Mouse (Mus musculus) thymus, postnatal 0 days (tissue): ENCODE data around the gene Tmem72. TPM values are rescaled to one million over a fixed set of nuclear protein-coding genes. Genes with fewer than 3 reads are reported as not detected.

Source experiments
- DNase-seq: peaks from one replicate; pipeline ENCODE4 v3.0.0-alpha.2; 2015; ENCODE audit warnings: low spot score
- microRNA-seq: library from miRNA; unstranded; fragments of <30 nt; microRNA quantifications from one replicate; pipeline ENCODE4, GENCODE M21; 2016; ENCODE audit warnings: borderline number of aligned reads
- polyA plus RNA-seq: library from polyadenylated mRNA; unstranded; fragments of >200 nt; fragmentation: Nextera tagmentation; extraction: Ambion mirVana; gene quantifications from 2 replicates; pipeline ENCODE4 v1.2.1, GENCODE M21; 2015

Tmem72 gene
- polyA plus RNA-seq, 1 experiment from 2014 or later, result 0.04 TPM

DNA sequence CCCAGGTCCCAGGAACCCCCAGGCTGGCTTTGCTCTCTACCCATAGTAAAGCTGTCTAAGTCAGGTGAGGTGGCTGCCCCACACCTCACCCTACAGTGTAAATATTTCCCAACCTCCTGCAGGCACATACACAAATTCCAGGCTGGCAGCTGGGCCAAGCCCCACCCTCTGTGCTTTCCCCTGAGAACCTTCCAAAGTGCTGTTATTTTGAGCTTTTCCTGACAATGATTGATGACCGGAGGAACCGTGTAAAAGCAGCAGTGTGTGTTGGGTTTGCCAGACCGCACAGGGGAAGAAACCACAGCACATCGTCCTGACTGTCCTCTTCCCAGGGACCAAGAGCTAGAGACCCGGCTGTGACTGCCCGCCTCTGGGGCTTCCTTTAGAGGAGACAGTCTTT, 66.3 kb downstream of the Tmem72 start, which contains the start of gene Depp1:
Gene Depp1 (plus strand): TSS at position 204 of the 400 bp plus-strand sequence.
- no peak for DNase-seq

DNA sequence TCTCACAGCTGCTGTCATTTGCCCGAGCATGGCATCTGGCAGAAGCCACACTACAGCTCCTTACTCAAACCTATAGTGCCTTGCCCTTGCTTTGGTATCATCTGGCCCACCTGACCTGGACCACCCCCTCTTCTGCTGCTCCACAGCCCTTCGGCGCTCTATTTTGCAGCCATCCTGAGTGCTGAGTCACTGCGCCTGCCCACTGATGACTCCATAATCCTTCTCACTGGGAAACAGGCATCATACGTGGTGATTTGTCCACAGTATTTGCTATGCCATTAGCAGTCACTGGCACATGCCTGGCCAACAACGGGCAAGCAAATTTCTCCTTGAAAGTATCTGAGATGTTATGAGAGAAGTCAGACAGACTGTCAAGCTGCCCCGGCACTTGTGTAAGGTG, 66.9 kb downstream of the Tmem72 start:
- DNase-seq, result no peak

DNA sequence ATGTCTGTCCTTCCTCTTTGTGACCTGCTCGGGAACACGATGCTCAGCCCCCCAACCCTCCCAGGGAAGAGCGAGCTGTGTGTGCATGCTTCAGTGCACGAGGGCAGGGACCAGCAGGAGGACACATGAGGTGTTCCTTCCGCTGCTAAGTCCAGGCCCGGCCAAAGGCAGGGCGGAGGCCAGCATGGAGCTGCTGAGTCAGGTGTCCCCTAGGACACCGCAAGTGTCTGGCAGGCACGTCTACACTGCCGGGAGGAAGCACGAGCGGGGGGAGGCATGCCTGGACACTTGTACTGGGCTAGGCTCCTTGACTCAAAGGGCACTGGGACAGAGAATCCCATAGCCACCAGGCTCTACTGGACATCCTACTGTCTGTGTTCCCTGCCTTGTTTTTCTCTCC, 69.0 kb downstream of the Tmem72 start:
- DNase-seq, result no peak

DNA sequence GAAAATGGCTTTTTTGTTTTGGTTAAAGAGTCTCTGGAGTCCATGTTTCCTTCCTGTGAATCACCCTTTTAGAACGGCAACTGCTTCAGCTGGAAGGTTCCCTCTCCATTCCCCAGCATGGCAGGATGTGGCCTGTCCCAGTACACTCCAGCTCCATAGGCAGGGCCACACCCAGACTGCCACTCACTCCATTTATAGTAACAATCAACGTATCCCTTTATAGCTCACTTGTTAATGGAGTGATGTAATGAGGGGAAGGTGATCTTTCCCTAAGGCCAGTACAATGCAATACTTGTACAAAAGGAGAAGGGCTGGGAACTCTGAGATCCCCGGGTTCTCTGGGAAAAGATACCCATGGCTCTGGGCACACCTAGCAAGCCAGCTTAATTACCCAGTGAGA, 72.4 kb downstream of the Tmem72 start:
- no peak for DNase-seq

DNA sequence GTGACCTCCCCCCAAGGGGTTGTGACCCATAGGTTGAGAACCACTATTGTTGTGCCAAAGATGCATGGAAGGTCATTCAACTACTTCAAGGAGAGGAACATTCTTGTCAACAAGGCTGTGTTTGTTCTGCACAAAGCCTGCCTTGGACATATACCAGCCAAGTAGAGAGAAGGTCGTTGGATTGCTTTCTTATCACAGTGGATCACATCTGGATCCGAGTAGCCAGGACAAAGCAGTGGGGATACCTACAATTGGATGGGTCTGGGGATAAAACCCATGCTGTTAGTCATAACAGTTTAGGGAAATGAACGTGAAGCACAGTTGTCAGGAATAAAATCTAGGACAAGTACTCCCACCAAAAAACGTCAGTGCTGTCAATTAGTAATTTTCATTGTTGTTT, 72.8 kb downstream of the Tmem72 start:
- DNase-seq, result no peak

DNA sequence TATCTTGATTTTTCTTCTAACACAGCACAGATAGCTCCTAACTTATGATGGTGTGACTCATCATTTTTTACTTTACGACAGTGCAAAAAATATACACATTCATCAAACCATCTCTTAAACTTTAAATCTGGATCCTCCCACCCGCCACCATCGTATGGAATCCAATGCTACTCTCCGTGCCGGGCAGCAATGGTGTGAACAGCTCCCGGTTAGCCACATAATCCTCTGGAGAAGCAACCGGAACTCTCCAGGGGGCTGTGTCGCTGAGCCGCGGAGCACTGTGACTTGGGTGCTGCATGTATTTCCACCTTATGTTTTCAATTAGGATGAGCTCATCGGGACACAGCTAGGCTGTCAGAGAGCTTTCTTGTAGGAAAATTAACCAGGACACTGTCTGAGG, 73.8 kb downstream of the Tmem72 start:
- no peak for DNase-seq

DNA sequence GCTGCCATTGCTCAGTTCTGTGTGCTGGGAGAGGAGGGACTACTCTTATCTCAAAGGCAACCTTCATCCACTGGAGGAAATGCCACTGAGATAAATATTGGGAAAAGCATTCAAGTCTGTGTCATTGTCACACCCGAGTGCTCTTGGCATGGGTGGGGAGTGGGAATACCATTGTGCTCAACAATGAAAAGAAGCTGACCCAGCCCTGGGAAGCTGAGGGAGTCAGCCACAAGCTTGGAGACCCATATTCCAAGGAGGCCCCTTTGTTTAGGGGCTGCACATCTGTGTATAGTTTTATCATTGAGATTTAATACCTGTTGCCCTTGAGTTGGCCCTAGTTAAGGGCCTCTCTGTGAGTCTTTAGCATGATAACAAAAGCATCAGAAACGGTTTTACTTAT, 77.0 kb downstream of the Tmem72 start:
- no peak for DNase-seq

DNA sequence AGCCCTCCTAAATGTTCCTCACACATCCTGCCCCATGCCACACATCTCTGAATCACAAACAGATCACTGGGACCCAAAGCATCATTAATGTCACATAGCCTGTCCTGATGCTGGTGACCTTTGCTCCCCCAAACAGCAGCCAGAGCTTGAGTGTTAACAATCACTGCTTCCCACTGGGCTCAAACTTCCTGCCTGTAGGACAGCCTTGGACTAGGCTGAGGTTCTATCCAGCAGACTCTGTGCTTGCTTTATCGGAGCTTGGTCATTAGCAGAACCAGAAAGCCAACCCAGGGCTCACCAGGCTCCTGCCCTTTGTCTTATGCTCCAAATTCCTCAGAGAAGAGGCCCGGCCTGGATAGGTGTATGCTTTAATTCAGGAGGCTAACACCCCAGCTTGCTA, 77.8 kb downstream of the Tmem72 start:
- no peak for DNase-seq

DNA sequence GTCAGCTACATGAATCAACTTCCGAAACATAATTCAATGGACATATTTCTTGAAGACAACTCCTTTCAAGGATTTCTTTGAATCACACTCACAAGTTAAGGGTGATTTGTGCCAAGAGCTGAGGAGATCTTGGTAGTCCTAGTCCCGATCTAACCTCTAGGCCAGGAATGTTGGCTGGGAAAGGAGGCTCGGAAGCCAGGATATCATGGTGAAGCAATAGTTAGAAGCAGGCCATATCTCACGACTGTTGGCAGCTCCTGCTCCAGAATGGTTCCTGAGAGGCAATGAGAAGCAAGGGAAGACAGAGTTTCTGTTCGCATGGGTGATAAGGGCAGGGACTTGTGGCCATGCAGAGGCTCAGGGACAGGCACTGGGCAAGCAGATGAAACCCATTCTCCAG, 79.2 kb downstream of the Tmem72 start:
- no peak for DNase-seq

DNA sequence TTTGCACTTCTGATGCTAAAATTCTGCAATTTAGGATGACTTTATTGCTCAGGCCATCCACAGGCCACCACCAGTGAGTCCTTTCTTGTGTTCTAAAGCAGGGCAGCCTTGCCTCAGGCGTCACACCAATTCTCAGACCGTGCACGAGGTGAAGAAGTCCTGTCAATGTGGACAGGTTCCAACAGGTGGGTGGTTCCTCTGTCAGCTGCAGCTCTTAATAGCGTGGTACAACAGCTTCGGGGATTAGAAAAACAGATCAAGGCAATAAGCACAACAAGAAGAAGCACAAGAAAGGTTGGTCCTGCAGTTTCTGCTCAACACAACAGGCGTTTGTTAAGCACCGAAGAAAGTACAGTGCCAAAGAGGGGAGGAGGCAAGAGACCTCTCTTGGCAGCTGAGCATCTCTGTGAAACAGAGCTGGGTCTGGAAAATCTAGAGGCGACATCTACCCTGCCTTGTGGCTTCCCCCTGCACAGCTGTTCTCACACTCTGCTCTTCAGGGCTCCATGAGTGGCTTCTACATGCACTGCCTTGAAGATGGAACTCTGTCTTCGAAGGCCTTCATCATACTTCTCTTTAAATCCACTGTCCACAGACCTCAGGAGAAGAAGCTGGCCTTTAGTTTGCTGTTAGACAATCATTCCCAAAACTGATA, 80.0 kb downstream of the Tmem72 start:
- no peak for DNase-seq

DNA sequence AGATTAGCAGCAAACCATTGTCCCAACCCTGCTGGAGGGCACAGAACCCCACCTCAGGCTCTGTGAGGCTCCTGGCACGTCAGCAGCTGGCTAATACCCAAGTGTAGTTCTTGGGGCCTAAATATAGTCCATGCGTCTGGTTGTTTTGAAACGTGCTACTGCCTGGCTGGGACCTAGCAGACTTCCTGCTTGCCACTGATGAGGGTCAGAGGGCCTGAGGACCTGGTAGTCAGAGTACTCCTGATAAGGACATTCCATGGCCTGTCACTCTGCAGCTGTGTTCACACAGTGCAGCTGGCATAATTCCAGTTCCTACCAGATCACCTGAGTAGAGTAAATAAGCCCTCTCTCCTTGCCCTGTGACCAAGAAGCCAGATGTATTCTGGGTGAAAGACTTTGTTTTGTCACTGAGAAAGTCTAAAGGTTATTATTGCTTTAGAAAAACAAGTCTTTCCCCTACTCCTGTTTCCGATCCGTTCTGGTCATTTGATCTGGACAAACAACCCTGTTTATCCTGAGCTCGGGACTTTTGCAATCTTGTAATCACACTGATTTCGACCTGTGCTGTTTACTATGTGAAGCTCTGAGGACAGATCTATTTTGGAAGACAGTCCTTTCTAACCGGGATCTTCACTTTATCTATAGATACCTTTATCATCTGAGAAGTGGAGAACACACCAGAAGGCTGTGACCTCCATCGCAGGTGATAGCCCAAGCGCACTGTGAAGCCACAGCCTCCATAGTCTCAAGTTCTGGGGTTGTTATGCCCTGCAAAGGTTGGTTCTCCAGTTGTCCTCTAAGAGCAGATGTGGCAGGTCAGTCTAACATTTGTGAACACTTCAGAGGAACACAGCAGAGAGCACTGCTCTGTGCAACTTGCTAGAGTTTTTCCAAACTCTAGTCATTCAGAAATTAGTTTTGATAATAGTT, 81.2 kb downstream of the Tmem72 start:
- no peak for DNase-seq

DNA sequence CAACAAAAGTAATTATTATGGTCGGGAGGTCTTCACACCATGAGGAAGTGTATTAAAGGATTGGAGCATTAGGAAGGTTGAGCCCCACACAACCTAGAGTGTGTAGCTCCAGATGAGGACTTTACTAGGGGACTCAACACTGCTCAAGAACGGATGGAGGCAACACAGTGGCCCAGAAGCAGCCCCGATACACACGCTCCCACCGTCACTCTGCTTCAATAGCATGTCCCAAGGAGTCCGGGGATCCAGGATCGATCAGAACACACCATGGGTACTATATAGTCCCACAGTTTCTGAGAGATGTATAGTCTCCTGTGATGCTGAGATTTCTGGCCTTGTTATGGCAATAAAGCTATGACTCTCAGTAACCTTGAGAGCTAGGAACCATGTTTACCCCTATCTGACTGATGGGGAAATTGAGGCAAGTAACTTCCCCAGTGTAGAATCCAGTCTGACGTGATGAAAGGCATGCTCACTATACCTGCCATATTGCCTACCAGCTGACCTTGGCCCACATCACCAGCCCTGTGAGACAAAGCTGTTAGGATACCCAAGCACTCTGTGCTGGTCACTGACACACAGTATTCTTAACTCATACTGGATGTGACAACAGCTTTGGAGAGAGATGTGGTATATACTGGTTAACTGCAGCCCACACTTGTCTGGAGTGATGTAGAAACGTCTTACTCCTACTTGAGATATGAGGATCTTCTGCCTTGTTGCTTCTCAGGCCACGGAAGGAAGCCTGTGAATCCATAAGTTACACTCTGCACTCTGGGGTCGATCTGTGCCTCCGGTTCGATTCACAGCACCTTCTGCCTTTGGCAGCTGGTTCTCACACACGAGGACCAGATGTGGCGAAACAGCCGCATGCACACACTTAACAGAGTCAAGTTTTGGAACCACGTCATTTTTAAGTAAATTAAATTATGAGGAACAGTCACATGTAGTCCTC, 82.7 kb downstream of the Tmem72 start:
- DNase-seq, result no peak

DNA sequence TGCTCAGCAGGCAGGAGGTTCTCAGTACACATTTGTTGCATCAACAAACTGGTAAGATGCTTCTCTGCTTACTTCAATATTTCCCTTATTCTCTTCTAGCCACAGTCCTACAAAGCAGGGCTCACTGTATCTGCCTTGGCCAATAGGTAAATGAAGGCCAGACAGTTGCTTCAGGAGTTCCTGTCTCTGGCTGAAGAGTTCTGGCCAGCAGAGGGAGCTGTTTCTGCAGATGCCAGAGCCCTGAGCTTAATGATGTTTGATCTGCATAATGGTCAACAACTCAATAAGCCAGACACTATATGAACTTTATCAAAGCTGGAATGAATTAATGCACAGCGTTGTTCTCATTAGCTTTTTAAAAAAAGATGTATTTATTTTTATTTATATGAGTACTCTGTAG, 84.6 kb downstream of the Tmem72 start:
- peak; percentile 65 for DNase-seq

DNA sequence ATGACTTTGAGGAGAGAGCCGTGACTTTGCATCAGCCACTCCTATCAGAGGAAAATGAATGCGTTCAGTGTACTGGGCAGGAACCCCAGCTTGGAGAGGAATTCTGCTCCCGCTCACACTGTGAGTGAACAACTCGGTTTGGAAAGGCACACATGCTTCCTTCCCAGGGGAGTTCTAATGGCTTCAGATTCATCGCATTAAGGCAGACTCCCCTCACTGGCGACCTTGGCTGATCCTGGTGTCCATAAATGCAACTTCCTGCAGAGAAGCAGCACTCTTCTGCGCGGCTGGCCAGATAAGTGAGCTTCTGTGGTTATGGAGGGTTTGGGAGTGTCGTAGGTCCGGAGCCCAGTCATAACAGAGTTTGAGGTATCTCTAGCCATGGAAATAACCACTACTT, 86.9 kb downstream of the Tmem72 start:
- DNase-seq, result no peak

Small RNA genes lying within 50 kb of the gene (microRNA-seq; reads per million reads assigned to microRNA genes)
- gene Mir7043, result not detected

Other genes starting within 250 kb of the Tmem72 start
- gene Olfr211, start 227.8 kb downstream of the Tmem72 start, polyA plus RNA-seq, result not detected in 2 replicates
- gene Olfr212, start 210.4 kb downstream of the Tmem72 start, polyA plus RNA-seq, result not detected in 2 replicates
- not detected in 2 replicates for gene Olfr213, start 178.5 kb downstream of the Tmem72 start, polyA plus RNA-seq
- gene Gm5580, start 165.8 kb downstream of the Tmem72 start, polyA plus RNA-seq, result 0.52 and 1.0 TPM in 2 replicates
- not detected in 2 replicates for gene Olfr214, start 162.7 kb downstream of the Tmem72 start, polyA plus RNA-seq
- gene Olfr215, start 132.7 kb downstream of the Tmem72 start, polyA plus RNA-seq, result not detected in 2 replicates
- 160 and 169 TPM in 2 replicates for gene Zfp422, start 87.9 kb downstream of the Tmem72 start, polyA plus RNA-seq
- 10.3 and 10.5 TPM in 2 replicates for gene Depp1, start 66.3 kb downstream of the Tmem72 start, polyA plus RNA-seq
- gene Rassf4, start 43.0 kb downstream of the Tmem72 start, polyA plus RNA-seq, result 6.6 and 7.1 TPM in 2 replicates